Mouse (Mus musculus): ENCODE measurements around the gene Dclk3.

DNA sequence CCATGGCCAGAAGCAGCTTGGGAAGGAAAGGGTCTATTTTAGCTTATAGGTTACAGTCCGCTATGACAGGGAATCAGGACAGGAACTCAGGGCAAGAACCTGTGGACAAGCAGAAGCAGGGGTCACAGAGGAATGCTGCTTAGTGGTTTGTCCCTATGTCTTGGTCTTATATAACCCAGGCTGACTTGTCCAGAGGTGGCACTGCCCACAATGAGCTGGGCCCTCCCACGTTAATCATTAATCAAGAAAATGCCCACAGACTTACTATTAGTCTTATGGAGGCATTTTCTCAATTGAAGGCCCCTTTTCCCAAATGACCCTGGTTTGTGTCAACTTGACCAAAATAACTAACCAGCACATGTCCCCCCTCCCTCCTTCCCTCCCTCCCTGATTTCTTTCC is 2.3 kb downstream of the Dclk3 start:
- TF ChIP-seq POLR2A (IDR thresholded peaks at IDR 0.05; ENCODE audit: extremely low read depth, insufficient read depth, low read length) = no peak
- TF ChIP-seq CTCF (IDR thresholded peaks at IDR 0.05; ENCODE audit: extremely low read depth, insufficient read depth, low read length) = no peak
